Mouse (Mus musculus) cerebellum, adult 11 months (tissue): ENCODE results near the gene Pnmal2.
A peak's percentile ranks its signal among the peaks of the same experiment; 100 is the strongest.

Source experiments
- DNase-seq: peaks from one replicate; pipeline ENCODE4 v3.0.0; 2022

The Pnmal2 gene

GRCm38 (mm10) chr7:16918014-16918413 is 26.5 kb upstream of the Pnmal2 start:
- no peak for DNase-seq

GRCm38 (mm10) chr7:16918670-16919069 is 25.8 kb upstream of the Pnmal2 start:
- DNase-seq = no peak

- DNase-seq = no peak
These were observed 24.9 kb upstream of the Pnmal2 start for GRCm38 (mm10) chr7:16919395-16920149.

- DNase-seq = no peak
These were observed 24.3 kb upstream of the Pnmal2 start for GRCm38 (mm10) chr7:16920150-16920579.

- no peak for DNase-seq
These were observed 23.4 kb upstream of the Pnmal2 start for GRCm38 (mm10) chr7:16920818-16921791.

- peak; percentile 56 for DNase-seq
These were observed 22.6 kb upstream of the Pnmal2 start for GRCm38 (mm10) chr7:16921881-16922335.

GRCm38 (mm10) chr7:16922360-16922973 is 22.0 kb upstream of the Pnmal2 start:
- DNase-seq = peak; percentile 62

- DNase-seq = peak; percentile 66
These were observed 21.0 kb upstream of the Pnmal2 start for GRCm38 (mm10) chr7:16923283-16924036.

- peak; percentile 100 for DNase-seq
These were observed 20.2 kb upstream of the Pnmal2 start, which contains the start of gene Calm3 for GRCm38 (mm10) chr7:16924037-16924834. Gene Calm3 (minus strand): TSS chr7:16924114.

GRCm38 (mm10) chr7:16928341-16928740 is 16.1 kb upstream of the Pnmal2 start:
- DNase-seq = no peak

- DNase-seq = peak; percentile 78
These were observed 13.6 kb upstream of the Pnmal2 start for GRCm38 (mm10) chr7:16930850-16931249.

GRCm38 (mm10) chr7:16931968-16932627 is 12.4 kb upstream of the Pnmal2 start:
- peak; percentile 88 for DNase-seq

- DNase-seq = peak; percentile 75
These were observed 11.5 kb upstream of the Pnmal2 start for GRCm38 (mm10) chr7:16932704-16933577.

- DNase-seq = no peak
These were observed 7.2 kb upstream of the Pnmal2 start for GRCm38 (mm10) chr7:16937312-16937711.

- DNase-seq = no peak
These were observed 6.2 kb upstream of the Pnmal2 start for GRCm38 (mm10) chr7:16938117-16938791.

GRCm38 (mm10) chr7:16940292-16940691 is 4.2 kb upstream of the Pnmal2 start:
- no peak for DNase-seq

GRCm38 (mm10) chr7:16942861-16943260 is 1.6 kb upstream of the Pnmal2 start:
- no peak for DNase-seq

- no peak for DNase-seq
These were observed 380 bp downstream of the Pnmal2 start for GRCm38 (mm10) chr7:16944808-16945315.

- peak; percentile 63 for DNase-seq
These were observed 937 bp downstream of the Pnmal2 start for GRCm38 (mm10) chr7:16945419-16945818.
